Mouse (Mus musculus) lung, adult 2 months (tissue): ENCODE measurements around the gene Cdkn1c.

Experiments
- CTCF ChIP-seq: fragments of 200-500 bp; IDR thresholded peaks from 2 replicates; pipeline ENCODE4 v1.5.1; 2011; ENCODE audit warnings: mild to moderate bottlenecking, low read length, control low read depth; ENCODE audit not compliant: insufficient read depth
- POLR2A ChIP-seq: fragments of 200-500 bp; IDR thresholded peaks from 2 replicates; pipeline ENCODE4 v1.6.1; 2011; ENCODE audit warnings: low read depth, mild to moderate bottlenecking, control low read depth, low read length, borderline replicate concordance; ENCODE audit errors: extremely low read depth

GRCm38 (mm10) chr7:143419585-143420160, 41.2 kb downstream of the Cdkn1c start:
- TF ChIP-seq CTCF (no peak), POLR2A (no peak)
